Mouse (Mus musculus) embryo, embryonic 11.5 days (tissue): Measurements from ENCODE around the gene Zswim4.

Experiments used
- DNase-seq: peaks from one replicate; pipeline ENCODE4 v3.0.0-alpha.2; 2012; ENCODE audit warnings: low read depth, low spot score

Gene Zswim4

DNA sequence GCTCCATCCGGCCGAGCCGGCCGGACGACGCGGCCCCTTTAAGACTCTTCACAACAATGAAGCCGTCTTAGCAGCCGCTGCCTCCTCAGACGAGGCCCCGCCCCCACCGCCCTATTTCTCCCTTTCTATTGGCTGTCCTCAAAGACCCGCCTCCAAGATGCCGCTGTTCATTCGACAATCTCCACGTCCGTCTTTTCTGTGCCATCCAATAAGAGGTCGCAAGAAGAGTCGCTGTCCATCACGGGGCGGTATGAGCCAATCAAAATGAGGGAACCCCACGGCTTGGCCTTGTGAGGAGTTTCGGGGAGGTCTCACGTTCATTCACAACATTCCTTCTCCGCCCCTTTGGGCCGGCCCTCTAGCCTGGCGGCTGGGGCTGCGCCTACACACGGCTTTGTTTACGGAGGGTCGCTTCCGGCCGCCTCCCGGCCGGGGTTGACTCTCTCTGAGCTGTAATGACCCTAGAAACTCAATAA lies at the start of gene Zswim4:
Zswim4 (minus strand) TSS at position 58 of the 476 bp plus-strand sequence.
- peak; percentile 99 for DNase-seq

DNA sequence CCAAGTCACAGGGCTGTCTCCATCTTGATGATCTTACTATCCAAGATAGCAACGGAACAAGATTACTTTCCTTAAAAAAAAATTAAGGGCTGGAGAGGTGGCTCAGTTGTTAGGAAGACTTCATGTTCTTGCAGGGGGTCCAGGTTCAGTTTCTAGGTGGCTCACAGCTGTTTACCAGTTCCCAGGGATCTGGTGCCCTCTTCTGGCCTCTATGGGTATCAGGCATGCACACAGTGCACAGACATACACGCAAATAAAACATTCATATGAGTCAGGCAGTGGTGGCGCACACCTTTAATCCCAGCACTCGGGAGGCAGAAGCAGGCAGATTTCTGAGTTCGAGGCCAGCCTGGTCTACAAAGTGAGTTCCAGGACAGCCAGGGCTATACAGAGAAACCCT lies 48.8 kb upstream of the Zswim4 start:
- DNase-seq, result peak; percentile 40

DNA sequence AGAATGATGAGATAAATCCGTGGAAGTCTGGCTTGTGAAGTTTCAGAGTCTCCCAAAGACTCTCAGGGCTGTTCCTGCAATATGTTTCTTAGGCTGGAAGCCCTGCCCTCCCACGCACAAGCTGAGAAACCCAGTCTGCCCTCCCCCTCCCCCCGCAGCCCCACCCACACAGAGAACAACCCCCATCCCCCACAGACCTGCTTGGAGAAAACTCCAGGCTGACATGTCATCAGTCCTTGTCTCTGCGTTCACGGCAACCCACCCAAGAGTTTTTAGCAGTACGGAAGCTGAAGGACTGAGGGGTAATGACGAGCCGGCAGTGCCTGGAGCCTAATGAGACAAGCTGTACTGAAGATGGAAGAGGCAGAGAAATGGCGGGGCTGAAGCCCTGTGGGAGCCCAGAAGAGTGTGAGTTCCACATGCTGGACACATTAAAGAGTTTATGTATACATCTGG lies 47.8 kb upstream of the Zswim4 start:
- DNase-seq, result peak; percentile 38

DNA sequence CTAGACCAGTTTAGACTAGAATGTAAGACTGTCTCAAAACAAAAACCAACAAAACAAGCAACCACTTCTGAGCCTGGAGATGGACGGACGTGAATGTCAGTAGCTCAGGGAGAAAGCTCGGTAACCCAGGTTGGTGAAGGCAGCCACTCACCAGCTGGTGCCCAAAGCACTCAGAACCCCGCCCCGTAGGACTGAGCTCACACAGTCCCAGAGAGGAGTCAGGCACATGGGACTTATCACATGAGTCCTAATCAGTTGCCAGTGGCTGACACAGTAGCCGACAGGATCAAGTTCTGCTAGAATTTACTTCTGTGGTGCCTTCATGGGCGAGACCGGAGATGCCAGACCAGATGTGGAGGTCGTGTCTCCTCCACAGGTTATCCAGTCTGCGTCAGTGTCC lies 43.9 kb upstream of the Zswim4 start:
- no peak for DNase-seq

DNA sequence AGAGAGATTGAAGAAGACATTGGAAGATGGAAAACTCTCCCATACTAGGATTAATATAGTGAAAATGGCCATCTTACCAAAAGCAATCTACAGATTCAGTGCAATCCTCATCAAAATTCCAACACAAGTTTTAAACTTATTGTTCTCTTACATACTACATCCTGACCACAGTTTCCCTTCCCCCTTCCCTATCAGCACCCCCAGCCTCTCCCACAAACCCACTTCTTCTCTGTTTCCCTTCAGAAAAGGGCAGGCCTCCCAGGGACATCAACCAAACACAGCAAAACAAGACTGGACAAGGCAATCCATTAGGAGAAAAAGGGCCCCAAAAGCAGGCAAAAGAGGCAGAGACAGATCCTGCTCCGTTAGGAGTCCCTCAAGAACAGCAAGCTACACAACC lies 39.6 kb upstream of the Zswim4 start:
- no peak for DNase-seq

DNA sequence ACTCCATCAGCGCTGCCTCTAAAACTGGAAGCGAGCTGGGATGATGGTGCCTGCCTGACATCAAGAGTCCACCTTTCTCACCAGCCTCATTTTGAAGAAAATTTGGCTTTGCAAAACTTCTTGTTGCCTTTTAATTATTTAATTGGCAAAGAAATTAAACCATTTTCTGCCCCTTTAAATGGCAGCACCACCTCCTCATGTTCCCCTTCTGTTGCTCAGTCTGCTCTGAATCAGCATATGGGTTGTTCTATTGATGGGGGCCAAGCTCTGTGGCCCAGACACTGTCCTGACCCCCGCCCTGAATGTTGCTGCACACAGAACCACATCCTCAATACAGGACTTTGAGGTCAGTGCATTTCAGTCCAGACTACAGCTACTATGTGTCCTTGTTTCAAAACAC lies 37.1 kb upstream of the Zswim4 start:
- DNase-seq, result no peak

DNA sequence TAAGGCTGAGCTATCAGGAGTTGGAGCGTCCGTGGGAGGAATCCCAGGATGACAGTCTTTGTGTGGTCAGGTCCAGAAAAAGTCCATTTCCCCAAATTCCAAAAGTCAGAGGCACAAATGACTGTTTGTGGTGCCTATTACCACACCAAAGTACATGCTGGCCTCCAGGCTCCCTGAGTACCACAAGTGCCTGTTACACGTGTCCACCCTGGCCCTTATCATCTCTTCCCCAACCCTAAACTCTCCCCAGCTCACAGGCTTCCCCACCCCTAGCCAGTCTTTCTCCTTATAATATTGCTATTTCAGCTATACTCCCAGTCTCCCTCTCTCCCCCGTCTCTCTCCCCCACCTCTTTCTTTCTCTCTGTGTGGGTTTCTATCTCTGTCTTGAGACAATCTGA lies 35.4 kb upstream of the Zswim4 start:
- DNase-seq, result no peak

DNA sequence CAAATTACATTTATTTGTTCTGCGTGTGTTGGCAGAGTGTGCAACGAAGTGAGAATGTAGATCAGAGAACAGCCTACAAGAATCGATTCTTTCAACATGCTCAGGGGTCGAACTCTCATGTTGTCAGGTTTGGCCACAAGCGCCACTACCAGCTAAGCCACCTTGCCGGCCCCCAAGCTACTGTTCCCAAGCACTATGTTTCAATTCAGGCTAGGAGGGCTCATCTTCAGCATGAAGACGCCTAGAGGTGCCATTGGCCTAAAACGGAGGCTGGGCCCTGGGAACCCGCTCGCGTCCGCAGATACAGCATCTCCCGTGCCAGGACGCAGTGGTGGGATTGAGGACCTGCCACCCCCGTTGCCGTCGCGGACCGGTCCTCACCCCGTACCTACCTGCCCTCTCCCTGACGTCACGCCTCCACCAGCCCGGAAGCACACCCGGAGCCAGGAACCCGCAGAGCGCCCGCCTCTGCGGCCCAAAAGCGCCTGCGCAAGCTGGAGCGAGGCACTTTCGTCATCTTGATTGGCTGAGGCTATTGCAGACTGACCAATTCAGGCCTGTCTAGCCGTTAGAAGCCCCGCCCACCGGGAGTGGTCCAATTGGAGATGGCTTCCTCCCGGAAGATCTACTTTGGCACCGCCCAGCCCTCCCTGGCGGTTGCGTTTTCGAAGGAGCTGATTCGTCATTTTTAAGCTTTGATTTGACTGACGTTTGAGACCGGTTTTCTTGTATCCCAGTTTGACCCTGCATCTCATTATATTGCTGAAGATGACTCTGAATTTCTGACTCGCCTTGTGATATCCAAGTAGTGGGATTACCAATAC lies 33.3 kb upstream of the Zswim4 start, which contains the start of gene Ccdc130:
Ccdc130 (minus strand) TSS at position 431 of the 824 bp plus-strand sequence.
- peak; percentile 100 for DNase-seq

DNA sequence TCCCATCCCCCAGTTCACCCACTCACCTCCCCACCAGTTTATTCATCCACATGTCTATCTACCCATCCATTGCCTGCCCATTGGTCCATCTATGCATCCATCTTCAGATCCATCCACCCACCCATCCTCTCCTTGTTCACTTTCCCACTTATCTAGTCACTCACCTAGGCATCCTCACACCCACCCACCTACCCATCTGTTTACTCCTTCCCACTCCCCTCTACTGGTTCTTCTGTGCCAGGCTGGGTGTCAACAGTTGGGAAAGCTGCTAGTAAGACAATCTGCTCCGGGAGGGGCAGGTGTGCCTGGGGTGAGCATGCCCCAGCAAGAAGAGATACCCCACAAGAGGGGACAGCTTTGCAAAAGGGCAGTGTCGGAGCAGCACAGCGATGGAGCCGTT lies 24.2 kb upstream of the Zswim4 start:
- no peak for DNase-seq

DNA sequence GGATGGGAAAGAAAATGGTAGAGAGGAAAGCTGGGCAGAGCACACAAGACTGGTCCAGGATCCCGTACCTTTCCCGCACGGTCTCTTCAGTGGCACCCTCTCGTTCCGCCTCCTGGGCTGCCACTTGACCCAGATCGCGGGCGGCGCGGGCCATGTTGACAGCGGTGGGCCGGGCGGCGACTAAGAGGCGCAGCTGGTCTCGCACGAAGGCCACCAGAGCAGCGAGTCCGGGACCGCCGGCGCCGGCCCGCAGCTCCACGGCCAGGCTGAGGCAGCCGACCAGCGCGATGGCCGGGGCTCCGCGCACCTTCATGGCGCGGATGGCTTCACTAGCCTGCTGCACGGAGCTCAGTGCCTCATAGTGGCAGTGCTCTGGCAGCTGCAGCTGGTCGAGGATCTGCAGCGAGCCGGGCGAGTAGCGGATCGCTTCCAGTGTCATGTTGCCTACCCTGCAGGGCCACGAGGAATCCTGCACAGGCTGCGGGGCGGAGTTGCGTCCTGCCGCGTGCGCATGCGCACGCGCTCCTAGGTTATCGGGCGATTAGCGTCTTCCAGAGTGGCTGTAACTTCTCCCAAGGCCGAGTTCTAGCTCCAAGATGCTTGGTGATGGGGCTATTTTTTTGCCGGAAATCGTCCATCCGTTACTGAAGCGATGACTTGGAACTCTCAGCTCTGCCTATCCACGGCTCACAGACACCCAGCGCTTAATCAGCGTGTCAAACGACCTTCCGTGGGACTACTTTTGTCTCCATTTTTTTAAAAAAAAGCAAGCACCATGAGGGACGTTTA lies 20.2 kb upstream of the Zswim4 start, which contains the start of gene Mri1:
Mri1 (minus strand) TSS at position 505 of the 789 bp plus-strand sequence.
- DNase-seq, result peak; percentile 88

DNA sequence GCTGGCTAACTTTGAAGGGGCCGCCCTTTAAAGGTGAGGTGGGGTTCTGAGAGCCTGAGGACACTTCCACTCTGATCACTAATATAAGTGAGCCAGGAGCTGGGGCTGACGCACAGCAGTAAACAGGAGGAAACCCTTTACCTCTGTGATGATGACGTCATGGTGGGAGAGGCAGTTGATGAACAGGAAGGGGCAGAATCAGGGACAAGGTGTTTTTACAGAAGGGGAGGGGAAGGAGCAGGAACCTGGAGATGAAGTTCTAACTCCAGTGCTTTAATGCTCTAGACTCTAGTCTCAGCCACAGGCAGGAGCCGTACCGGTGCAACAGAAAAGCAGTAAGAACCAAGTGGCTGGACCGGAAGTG lies 19.6 kb upstream of the Zswim4 start:
- no peak for DNase-seq

DNA sequence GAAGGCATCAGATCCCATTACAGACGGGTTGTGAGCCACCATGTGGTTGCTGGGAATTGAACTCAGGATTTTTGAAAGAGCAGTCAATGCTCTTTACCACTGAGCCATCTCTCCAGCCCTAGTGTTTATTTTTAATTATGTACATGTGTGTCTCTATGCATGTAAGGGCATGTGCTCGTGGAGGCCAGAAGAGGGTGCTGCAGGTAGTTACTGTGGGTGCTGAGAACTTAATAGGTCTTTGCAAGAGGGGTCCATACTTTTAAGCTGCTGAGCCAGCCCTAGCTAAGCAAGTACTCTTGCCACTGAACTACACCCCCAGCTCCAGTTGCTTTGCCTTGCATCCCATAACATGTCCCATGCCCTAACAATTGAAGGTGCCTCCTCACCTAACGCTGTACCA lies 19.0 kb upstream of the Zswim4 start:
- DNase-seq, result no peak

DNA sequence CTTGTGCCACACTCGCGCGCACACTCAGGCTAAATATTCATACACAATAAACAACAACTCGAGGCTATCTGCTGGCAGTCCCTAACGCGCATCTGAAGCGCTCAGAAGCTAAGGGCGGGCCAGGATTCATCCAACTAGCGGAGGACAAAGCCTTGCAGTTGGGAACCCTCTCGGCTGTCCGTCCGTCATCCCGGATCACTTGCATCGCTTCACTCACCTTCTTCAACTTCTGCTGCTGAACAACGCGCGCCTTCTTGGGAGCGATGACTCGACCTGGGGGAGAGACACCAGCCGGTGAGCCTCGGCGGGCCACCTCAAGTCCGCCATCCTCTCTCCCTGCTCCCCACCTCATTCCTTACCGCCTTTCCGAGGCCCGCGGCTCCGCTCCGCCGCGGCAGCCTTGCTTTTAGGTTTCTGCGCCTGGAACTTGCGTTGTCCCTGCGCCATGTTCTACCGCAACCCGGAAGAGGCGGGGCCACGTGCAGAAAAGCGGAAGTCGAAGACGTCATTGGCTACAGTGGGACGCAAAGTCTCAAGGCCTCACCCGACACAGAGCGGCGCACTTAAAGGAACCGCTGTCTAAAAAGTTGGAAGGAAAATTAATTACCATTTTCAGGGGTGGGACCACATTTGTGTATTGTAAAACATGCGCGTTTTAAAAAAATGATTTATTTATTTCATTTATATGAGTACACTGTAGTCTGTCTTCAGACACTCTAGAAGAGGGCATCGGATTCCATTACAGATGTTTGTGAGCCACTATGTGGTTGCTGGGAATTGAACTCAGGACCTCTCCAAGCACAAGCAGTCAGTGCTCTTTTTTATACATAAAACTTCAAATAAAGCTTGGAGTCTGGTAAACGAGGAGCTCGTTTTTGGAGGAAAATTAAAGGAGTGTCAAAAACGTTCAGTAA lies 12.7 kb upstream of the Zswim4 start, which contains the start of gene D8Ertd738e:
D8Ertd738e (minus strand) TSS at position 463 of the 914 bp plus-strand sequence.
- peak; percentile 84 for DNase-seq

DNA sequence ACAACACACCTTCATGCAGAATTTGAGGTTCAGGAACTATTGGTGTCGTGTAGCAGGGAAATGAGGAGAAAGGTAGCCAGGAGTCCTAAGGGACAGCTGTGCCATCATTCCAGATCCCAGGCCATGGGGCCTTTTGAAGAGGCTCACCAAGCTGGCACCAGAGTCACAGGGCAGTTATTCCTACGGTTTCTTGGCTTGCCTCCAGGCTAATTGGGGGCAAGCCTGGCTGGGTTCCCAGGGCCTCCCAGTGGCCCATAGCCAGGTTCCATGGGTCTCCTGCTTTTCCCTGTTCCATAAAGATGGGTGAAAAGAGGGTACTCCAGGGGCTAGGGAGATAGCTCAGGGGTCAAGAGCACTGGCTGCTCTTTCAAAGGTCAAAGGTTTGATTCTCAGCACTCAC lies 5.0 kb upstream of the Zswim4 start:
- no peak for DNase-seq

DNA sequence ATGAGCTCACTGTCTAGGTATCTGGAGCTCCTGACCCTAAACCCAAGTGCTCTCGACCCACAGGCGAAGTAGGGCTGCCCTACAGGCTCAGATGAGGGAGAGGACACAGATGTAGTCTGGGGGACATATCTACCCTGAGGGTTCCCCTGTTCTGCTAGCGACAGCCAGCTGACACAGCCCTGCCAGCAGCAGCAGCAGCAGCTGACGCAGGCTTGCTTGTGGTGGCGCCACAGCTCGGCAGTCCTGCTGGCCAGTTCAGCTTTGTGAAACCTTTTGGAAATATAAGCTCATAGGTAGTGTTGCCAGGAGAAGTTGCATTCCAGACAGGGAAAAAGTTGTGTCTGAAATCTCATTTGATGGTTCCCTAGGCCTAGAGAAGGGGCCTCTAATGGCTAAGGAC lies 4.3 kb upstream of the Zswim4 start:
- DNase-seq, result no peak

DNA sequence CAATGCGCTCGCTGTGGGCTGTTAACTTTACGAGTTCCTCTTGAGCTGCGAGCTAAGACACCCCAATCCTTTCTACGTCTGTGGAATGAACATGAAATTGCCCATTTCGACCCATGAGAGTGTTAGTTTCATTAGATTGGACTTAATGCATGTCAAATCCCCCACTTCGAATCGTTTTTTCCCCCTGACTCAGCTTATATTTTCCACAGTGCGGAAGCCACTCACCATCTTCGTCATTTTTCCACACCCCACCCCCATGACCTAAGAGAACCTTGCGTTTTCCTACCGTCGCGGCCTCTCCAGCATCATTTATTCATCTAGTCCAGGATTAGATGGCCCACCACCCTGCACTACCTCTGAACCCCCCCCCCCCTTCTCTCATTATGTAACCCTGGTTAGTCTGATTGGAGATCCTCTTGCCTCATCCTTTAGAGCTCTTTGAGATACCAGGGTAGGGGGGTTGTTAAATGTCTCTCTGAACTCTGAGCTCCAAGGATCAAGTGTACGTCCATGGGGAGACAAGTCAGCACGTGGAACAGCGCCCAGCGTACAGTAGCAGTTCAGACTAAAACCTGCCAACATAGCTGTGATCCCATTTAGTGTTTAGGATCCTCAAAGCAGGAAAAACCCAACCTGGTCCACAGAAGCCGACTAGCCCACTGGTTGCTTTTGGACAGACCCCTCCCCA lies 831 bp upstream of the Zswim4 start:
- no peak for DNase-seq

DNA sequence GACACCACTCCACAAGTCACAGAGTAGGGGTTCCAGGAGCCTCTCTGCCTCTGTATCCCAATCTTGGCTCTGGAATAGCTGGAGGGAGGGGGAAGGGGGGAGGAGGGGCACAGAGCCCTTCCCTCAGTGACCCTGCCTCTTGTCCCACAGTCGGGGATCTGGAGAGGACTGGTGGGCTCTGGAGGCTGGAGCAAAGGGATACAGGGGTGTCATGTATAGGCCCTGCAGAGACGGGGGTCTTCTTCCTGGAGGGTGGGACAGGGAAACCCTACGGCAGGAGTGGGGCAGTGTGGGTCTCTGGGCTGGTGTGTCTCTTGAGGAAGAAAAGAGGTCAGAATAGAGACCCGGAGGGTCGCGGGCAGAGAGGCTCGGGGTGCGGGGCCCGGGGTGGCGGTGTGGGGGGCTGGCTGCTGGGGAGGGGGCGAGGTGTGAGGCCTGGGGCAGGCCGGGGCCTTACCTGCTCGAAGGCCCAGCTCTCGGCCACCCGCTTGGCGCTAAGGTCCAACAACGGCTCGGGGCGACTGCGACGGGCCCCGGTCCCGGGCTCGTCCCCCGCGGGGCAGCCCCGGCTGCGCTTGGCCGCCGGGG lies 351 bp downstream of the Zswim4 start:
- no peak for DNase-seq

DNA sequence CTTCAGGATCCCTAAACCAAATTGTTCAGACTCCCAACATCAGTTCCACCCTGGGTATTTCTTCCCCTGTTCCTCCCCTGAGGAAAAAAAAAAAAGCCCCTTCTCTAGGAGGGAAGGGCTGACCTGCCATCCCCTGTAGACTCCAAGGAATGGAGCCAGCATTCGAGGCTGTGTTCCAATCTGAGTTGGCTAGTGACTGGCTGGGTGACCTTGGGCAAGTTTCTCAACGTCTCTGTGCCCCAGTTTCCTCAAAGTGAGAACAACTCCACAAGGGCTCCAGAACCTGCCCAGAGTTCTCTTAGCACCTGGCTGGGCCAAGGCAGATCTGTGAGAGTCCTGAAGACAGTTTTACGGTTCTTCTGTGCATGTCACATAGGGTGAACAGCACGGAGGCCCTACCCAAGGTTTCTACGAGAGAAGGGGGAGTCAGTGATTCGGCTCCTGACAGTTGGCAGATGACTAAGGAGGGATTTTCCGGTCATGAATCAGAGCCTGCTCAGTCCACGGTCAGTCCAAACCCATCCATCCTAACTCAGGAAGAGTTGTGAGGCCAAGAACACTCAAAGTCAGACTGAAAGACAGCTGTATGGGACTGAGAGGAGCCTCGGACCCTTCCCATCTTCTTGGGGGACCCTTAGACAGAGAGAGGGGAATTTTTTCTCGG lies 977 bp downstream of the Zswim4 start:
- DNase-seq, result no peak

DNA sequence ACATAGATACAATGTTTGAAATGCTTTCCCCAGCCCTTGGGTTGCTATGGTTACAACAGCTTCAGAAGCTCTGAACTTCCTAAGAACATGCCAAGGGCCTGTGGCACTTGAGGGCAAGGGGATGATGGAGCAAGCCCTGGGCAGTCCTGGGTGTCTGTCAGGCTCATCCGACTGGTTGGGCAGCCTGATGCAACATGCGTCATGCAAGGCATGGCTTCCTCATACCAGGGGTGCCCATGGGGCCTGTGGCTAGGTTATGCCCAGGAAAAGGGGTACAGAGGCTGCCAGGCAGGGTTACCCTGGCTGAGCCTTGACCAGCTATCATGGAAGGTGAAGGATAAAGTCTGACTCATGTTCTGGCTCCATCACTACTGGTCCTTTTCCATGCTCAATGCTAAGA lies 3.8 kb downstream of the Zswim4 start:
- DNase-seq, result no peak

DNA sequence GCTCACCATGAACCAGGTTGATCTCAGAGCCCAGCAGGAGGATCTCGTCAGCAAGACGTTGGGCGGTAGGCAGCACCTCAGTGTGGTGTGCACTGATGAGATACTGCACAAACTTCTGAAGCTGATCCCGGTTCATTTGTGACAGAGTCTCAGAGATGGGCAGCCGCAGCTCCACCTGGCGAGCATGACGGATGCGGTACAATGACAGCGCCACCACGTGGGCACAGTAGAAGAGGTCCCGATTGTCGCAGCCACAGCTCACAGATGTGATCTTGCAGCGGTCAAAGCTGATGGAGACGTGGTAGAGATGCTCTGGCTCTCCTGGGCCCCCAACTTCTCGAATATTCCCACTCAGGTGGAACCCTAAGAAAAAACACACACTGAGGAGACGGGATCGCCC lies 6.1 kb downstream of the Zswim4 start:
- DNase-seq, result no peak
